Mouse (Mus musculus) kidney, adult 11 months (tissue): ENCODE data around the gene Rbfox3.

Experiments used
- DNase-seq: peaks from one replicate; pipeline ENCODE4 v3.0.0; 2022

Rbfox3 gene

DNA sequence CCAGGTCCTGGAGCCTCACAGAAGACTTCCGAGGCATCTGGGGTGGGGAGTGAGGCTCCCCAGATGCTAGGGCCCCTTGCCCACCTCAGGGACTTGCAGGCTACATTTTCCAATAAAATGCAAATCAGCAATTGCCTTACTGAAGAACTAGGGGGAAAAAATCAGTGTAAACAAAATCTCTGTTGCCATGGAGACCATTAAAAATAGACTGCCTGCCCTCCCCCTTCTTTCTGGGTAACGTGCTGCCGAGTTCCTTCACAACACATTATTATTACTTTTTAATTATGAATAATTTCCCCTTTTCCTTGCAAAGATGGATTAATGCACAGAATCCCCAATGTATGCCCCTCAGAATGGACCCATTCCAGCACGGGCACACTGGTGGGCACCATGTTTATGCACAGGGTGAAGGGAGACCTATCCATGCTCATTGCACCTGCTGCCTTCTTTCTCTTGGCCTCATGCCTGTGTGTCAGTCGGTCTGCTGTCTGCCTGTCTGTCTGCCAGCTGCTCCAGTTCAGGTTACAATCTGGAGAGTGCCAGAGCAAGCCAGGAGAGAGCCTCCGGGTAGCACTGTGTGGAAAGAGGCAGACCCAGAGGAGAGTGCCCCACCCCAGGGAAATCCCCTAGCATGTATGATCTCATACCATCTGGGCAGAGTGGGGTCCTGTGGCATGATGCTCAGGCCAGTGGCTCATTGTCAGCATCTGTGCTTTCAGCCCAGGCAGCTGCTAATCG is 159.3 kb downstream of the Rbfox3 start:
- DNase-seq: no peak

DNA sequence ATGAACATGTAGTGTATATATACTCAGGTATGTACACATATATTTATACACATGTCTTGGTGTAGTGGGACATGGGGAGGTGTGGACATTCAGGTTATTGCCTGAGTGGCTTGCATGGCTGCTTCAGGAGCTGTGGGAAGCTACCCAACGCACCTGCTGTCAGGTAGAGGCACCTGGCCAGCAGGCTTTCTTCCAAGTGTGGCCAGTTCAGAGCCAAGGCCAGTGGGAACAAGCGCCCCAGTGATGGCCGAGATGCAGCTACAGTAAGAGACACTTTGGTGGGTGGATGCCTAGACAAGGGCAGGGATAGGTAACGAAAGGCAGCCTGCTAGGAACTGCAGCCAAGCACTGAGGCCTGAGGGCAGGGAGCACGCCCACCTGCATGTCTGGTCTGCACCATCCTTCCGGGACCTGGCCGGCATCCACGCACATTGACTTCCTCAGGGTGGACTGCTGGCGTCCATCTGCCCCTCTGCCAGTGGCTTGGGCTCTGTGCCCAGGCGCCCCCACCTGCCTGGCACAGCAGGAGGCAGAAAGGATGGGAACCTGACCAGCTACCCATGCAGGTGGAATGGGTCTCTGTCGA is 160.6 kb downstream of the Rbfox3 start:
- no peak for DNase-seq

DNA sequence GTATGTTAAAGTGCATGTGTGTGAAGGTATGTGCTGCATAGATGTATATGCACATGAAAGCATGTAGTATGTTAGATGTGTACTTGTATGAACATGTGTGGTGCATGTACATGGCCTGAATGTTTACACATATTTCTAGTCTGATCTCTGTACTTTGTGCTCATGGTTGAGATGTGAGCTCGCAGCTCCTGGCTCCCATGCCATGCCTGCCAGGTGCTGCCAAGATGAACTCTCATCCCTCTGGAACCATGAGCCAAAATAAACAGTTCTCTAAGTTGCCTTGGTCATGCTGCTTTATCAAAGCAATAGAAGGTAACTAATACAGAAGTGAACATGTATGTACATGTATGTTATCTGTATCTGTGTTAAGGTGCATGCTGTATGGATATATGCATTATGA is 161.9 kb downstream of the Rbfox3 start:
- DNase-seq: no peak

DNA sequence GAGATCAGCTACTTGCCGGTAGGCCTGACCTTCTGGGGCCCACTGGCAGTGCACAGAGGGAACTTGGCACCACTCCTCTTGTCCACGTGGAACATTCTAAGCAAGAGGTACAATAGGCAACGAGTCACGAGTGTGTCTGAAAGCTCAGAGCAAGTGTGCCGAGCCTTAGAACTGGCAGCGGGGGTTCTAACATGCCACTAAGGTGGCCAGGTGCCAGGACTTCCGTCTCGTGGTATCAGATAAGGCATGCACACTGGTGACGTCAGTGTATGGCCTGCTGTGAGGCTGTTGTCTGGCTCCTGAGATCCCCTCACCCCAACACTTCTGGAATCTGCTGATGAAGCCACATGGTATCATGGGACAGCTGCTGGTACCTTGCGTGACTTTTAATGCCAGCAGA is 162.8 kb downstream of the Rbfox3 start:
- DNase-seq: no peak

DNA sequence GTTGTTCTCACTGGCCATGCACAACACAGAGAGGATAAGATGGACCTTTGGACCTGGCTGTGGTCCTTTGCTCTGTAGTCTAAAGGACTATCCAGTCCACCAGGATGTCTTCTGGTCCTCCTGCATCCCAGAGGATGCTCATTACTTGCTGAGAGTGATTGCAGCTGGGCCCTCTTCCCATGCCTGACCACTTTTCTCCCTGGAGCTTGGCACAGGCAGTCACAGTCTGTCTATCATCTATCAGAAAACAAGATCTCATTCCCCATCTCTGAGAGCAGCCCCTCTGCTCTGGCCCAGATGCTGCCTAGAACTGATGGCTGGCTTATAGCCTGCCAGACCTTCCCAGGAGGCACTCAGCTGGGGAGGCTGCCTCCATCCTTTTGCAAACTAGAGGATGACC is 166.1 kb downstream of the Rbfox3 start:
- DNase-seq: no peak

DNA sequence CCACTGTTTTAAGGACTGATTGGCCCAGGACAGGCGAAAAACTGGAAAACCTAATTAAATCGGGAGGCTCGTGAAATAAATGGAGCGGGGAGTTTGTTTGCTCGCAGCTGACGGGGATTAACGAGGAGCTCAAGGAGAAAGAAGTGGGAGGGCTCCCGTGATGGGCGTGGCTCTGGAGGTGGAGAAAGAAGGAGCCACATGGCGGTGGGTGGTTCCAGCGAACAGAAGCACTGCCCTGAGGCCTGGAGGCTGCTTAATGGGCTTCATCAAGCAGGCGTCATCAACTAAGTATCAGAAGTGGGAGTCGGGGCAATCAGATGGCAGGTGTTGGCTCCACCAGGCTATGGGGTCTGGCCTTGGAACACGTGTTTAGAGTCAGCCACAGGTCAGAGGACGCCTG is 166.6 kb downstream of the Rbfox3 start:
- DNase-seq: peak; percentile 26

DNA sequence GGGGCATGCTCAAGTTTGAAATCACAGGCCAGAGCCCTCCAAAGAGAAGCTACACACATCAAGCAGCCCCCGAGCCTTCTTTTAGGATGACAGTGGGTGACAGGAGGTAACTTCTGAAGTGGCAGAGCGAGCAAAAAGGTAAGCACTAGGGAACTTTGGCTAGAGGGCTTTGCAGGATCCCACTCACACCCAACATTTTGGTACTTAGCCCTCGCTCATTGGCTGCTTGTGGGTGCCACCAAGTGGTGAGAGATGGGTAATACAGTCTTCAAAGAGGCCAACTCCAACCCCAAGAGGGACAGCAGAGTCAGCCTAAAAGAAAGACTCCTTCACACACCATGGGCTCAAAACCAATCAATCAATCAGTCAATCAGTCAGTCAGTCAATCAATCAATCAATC is 168.6 kb downstream of the Rbfox3 start:
- no peak for DNase-seq

DNA sequence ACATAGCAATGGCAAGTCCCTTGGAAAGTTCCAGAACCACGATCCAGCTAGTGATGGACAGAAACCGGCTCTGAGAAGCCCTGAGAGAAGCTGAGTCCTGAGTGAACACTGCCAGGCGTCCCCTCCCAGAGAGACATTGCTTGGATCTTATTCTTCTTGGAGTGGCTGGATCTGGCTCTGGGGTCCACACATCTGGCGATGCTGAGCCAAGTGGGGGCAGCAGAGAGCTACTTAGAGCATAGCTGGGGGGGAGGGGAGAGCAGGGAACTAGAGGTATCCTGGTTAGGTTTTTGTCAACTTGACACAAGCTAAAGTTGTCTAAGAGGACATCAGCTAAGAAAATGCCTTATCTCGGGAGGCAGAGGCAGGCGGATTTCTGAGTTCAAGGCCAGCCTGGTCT is 170.1 kb downstream of the Rbfox3 start:
- DNase-seq: no peak

DNA sequence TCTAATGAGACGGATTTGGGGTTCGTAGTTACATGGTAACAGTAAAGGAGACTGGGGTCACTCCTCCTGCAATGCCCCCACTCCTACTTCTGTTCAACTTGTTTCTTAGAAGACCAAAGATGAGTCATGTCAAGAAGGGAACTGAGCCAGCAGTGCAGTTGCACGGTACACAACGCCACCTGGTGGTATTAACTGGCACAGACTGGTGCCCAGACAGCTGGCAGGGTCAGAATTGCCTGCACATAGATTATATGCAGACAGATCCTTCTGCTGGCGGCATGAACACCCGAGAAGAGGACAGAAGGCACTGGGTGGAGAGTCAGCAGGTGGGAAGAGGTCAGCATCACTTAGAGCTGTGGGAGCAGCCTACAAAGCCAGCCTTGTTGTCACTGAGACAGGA is 171.4 kb downstream of the Rbfox3 start:
- DNase-seq: peak; percentile 50

DNA sequence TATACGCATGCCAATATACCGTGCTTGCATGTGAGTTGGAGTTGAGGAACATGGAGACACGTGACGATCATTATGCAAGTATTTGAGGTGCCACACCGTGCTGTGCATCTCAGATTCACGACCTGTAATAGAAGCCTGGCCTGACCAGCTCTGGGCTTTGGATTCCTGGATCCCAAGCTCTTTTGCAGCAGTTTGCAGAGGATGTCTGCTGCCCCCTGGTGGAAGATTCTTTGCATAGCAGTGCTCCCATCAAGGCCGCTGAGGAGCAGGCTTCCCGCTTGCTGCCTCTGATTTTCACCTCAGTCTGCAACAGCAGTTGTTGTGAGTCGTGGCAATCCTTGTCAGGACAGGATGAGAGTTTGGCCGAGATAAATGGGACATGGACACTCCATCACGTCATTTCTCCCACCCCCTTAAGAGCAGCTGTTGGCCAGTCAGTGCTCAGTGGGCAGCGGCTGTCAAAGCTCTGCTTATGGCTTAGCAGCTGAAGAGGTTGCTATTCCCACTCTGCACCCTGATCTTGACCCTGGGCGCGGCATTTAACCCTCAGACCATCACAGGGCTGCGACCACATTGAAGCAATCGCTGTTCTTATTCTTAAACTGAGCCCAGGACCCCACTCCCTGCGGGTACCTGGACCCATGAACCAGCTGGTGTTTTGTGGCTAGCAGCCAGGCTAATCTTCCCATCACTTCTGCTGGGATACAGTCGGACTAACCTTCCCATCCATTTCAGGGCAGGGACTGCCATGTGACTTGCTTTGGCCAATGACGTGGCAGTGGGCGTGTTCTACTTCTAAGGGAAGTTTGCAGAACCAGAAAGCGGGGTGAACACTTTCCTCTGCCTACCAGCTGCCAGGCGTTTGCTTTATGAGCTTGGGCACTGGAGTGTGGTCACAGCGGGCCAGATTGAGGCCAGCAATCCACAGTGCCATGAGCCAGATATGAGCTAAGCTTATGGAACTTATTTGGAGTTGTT is 172.3 kb downstream of the Rbfox3 start:
- peak; percentile 67 for DNase-seq

DNA sequence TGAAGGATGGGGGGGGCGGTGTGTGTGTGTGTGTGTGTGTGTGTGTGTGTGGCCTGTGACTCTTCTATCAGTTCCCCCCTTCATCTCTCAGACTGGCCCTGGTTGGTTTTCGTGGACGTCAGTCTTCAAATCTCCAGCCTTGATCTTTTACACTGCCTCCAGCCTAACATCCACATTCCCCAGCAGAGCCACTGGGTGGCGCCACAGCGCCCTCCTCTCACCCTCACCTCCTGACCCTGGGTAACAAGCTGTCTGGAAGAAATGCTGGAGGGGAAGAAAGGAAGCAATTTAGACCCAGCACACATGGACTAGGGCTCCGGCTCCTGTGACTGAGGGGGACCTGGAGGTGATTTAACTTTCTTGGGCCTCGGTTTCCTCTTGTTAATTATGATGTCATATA is 173.1 kb downstream of the Rbfox3 start:
- no peak for DNase-seq

DNA sequence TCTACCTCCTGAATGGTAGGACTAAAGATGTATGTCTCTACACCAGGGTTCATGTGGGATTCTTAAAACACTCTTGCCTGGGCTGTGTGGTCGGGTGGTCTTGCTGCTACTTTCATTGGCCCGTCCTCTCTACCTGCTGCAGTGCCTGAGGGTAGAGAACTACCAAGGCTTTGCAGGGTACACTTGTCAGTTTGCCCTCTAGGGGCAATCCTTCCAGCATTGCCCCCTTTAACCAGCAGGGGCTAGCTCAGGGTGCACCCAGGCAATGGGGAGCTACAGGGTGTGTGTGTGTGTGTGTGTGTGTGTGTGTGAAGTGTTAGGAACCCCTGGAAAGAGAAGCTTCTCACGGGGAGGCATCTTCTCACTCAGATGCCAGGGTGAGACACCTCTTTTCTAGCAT is 173.6 kb downstream of the Rbfox3 start:
- no peak for DNase-seq

DNA sequence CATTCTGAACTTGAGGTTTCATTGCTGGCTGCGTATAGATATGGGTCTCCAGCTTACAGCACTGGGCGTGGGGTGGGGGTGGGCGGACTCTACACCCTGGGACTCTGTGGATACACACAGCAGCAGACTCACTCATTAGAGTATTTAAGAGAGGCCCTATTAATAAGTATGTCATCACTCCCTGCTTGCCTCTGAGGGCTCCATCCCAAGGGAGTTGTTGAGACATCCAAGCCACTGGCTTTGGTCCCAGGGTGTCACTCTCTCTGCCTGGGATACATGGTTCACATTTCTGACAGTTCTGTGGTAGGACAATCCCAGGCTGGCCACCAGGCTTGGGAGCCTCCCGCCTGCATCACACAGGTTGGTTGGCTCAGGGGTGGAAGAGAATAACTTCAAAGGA is 174.4 kb downstream of the Rbfox3 start:
- DNase-seq: no peak

DNA sequence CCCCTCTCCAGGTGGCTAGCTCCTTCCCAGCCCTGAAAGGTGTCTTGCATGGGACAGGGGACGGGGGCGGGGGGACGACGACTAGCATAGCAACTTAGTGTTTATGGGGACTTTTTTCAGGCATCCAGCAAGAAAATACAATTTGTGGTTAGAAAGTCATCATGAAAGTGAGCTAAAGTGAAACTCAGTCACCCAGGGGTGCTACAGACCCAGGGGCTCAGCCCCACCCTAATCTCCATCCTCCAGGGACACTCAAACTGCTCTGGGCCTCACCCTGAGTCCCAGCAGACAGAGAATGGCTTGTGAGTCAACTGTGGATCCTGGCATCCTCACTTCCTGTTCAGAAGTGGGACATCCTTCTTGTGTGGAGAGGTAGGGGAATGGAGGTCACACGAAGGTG is 179.7 kb downstream of the Rbfox3 start:
- no peak for DNase-seq

DNA sequence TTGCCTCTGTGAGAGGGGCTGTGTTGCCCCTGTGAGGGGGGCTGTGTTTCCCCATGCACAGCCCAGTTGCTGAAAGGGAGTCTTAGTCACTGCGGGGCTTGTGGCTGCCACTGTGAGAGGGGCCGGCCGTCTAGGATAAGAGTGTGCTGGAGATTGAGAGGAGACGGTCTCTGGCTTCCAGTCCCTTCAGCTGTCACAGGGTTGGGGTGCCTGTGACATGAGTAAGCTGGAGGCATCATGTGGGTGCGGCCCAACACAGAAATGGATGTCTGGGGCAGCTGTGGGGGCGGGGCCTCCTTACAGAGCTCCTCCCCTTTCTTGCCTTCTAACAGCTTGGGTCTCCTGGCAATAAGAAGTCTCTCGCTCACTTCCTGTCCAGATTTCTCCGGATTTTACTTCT is 182.0 kb downstream of the Rbfox3 start:
- DNase-seq: peak; percentile 21

DNA sequence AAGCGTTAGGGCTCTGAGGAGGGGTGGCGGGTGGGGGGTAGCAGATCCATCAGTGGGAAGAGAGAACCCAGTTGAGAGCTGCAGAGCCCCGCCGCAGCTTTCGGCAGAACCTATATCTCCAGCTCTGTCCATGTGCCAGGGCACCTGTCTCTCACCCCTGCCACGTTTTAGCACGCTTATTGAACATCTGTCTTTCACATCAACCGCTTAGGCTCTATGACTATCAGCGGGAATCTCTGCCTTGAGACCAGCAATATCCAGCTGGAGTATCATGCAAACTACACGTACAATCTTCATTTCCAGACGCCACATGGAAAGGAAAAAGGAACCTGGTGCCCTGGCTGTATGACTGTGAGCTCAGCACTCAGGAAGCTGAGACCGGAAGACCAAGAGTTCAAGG is 182.6 kb downstream of the Rbfox3 start:
- DNase-seq: no peak

DNA sequence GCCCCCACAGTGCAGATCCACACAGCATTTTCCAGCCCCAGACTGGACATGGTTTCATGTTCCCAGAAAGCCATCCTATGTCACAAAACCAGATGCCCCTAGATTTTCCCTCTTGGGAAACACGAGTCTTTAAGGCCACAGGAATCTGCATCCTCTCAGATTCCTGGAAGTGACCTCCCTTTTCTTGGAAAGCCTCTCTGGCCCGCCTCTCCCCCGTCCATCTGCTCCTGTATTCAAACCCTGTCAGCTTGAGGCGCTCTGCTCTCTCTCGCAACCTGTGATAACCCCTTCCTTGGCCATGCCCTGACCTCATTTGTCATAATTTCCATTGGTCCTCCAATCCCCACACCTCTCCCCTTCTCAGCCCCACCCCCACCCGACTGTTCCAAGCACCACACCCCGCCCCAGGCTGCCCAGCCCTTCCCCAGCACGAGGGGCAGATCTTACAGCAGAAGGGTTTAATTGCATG is 183.3 kb downstream of the Rbfox3 start:
- peak; percentile 17 for DNase-seq

DNA sequence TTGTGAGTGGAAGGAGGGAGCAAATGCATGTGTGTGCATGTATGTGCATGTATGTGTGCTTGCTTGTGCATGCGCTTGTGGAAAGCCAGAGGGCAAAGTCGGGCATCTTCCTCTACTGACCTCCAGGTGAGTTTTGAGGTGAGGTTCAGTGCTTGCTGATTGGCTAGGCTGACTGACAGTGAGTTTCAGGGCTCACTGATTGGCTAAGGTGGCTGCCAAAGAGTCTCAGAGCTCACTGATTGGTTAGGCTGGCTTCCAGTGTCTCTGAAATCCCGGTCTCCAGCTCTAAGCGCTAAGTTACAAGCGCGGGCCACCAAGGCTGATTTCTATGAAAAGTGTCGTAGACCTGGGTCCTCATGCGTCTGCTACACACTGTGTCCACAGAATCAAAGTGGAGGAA is 185.0 kb downstream of the Rbfox3 start:
- DNase-seq: no peak

DNA sequence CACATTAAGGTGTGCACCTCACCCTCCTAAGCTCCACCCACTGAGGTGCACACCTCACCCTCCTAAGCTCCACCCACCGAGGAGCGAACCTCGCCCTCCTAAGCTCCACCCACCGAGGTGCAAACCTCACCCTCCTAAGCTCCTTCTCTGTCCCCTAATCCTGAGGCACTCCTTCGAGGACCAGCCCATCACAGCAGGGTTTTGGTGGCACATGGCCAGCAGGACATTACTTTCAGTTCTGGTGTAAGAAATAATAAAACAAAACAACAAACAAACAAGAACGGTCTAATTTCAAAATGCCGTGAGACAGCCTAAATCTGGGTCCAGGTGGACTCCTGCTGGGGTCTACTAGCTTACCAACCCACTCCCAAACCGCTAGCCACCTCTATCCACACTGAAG is 187.0 kb downstream of the Rbfox3 start:
- DNase-seq: no peak

DNA sequence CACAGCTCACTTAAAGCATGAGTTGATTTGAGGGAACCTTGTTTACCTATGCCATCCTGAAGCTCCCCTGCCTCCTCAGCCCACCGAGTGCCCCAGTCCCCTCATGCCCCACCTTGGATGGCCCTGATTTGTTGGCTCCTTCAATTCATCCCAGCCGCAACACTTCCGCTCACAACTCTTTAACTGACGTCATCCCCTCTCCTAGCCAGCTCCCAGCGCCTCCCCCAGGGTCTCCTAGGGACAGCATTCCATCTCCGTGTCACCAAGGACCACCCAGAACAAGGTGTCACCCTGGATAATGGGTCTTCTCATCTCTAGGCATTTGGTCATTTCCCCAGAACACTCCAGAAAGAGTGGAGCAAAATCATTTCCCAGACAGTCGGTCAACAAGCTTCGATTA is 188.2 kb downstream of the Rbfox3 start:
- no peak for DNase-seq

DNA sequence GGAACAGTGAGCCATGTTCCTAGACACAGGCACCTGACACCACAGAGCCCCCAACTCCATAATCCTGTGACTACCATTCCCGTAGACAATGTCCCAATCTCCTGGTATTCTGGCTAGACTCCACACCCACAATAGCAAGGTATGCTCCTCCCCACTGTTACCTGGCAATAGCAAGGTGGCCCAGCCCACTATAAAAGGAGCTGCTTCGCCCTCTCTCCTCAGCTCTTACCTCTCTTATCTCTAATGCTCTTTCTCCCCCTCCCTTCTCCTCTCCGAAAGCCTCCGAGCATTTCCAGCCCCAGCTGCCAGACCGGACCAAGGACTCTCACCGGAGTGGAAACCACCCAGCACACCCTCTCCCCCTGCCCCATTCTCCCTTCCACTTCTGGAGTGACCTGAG is 189.5 kb downstream of the Rbfox3 start:
- DNase-seq: no peak

DNA sequence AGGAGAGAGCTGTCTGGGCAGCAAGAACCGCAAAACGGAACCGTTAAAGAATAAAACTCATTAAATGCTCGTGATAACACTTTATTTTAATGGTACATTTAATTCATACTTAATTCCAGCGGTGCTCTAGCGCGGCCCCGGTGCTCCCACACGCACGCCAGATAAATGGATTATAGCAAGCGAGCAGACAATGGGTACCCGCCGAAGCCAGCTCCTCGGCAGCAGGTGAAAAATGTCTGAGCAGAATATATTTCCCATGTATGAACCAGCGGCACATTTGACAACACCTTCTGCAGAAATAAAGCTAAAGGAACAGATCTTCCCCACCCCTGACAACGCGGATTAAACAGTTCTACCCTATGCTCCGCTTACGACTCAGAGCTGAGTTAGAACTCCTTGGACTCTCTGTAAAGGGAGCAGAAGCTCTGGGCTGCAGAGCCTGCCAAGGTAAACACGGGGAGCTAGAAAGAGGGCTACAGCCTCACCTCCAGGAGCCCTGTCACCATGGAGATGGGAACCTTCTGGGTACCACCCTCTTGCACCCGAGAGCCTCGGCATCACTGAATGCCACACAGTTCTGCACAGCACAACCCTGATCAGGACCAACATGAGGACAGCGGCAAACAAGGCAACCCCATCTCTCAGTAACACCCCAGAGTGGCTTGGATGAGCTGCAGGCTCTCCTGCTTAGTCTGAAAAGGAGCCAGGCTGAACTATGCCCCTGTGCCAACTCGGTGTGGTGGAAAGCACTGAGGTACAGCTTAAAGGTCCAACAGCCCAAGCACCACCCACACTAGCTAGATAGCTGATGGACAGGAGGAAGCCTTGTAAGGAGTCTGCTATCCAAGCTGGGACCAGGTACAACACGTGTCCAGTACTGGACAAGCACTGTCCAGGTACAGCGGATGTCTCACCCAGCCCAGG is 196.5 kb downstream of the Rbfox3 start:
- no peak for DNase-seq

DNA sequence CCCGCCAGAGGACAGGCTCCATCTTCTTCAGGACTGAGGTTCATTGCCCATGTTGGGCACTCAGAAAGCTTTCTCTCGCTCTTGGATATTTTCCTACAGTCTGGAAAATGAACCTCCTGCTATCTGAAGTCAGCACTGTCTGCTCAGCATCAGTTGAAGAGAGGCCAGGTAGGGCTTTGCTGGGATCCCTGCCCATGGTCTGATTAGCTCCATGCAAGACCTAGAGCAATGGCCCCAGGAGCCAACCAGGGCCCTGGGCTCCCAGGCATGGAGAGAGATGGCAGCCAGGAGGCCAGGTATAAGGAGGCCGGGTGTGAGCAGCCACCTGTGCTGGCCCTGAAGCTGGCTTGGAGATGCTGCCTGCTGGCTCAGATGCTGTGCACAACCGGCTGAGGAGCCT is 198.6 kb downstream of the Rbfox3 start:
- DNase-seq: no peak
